Mouse (Mus musculus) limb, embryonic 12.5 days (tissue): ENCODE results near the gene Eef1a2. TPM values are rescaled to one million over a fixed set of nuclear protein-coding genes. Genes with fewer than 3 reads are reported as not detected.

ENCODE experiments used
- ATAC-seq: fragments of 200-750 bp; cut with Nextera tagmentation; 2 replicates; pipeline ENCODE4 v1.8.0; 2017; ENCODE audit warnings: low read depth, moderate TSS enrichment; ENCODE audit not compliant: insufficient number of reproducible peaks, insufficient read depth, low FRiP score, low TSS enrichment
- H3K27ac ChIP-seq: fragments of 300-500 bp; sonication (generic); 2 replicates; pipeline ENCODE4 v1.5.1; 2016; ENCODE audit warnings: mild to moderate bottlenecking, moderate library complexity
- H3K27me3 ChIP-seq: fragments of 300-500 bp; sonication (generic); 2 replicates; pipeline ENCODE4 v1.6.1; 2016; ENCODE audit warnings: mild to moderate bottlenecking, moderate library complexity
- H3K36me3 ChIP-seq: fragments of 300-500 bp; sonication (generic); 2 replicates; pipeline ENCODE4 v1.6.1; 2016; ENCODE audit warnings: mild to moderate bottlenecking, moderate library complexity
- H3K4me1 ChIP-seq: fragments of 300-500 bp; sonication (generic); replicated peaks from 2 replicates; pipeline ENCODE4 v1.6.1; 2016
- H3K4me2 ChIP-seq: fragments of 300-500 bp; sonication (generic); 2 replicates; pipeline ENCODE4 v1.6.1; 2016; ENCODE audit warnings: mild to moderate bottlenecking, moderate library complexity
- H3K4me3 ChIP-seq: fragments of 300-500 bp; sonication (generic); replicated peaks from 2 replicates; pipeline ENCODE4 v1.5.1; 2016; ENCODE audit warnings: mild to moderate bottlenecking
- H3K9ac ChIP-seq: fragments of 300-500 bp; sonication (generic); replicated peaks from 2 replicates; pipeline ENCODE4 v1.6.1; 2016; ENCODE audit warnings: mild to moderate bottlenecking, moderate library complexity
- H3K9me3 ChIP-seq: fragments of 300-500 bp; sonication (generic); 2 replicates; pipeline ENCODE4 v1.6.1; 2016; ENCODE audit warnings: mild to moderate bottlenecking, moderate library complexity
- WGBS: fragments of 180-500 bp; shearing (Covaris S2); methylation state at CpG from one replicate; pipeline ENCODE4 v1.1.7; 2016; 5-methylcytosine and 5-hydroxymethylcytosine counted together
- polyA plus RNA-seq: library from polyadenylated mRNA; unstranded; fragments of >200 nt; fragmentation: Nextera tagmentation; extraction: Ambion mirVana; gene quantifications from 2 replicates; pipeline ENCODE4 v1.2.1, GENCODE M21; 2016

Gene Eef1a2
- polyA plus RNA-seq, 1 experiment from 2014 or later = 0.10 TPM

GRCm38 (mm10) chr2:181147546-181148317, 9.1 kb downstream of the Eef1a2 start:
- under 1% methylated on average over 60 of the region's 61 CpGs for WGBS
- H3K9ac ChIP-seq = peak overlapping the region; percentile 40; the same call in 1 of the 2 replicates
- H3K9me3 ChIP-seq = no peaks in the 10 kb centered on the region
- H3K4me1 ChIP-seq = peaks cover 13% of the 10 kb centered on the region; the same call in 1 of the 2 replicates
- H3K36me3 ChIP-seq = no peaks in the 10 kb centered on the region
- H3K4me2 ChIP-seq = peak overlapping the region; percentile 92
- ATAC-seq = no peak
- H3K27ac ChIP-seq = no peak overlapping the region
- peaks cover 95% of the 10 kb centered on the region for H3K27me3 ChIP-seq
- H3K4me3 ChIP-seq = peak overlapping the region; percentile 49

DNA sequence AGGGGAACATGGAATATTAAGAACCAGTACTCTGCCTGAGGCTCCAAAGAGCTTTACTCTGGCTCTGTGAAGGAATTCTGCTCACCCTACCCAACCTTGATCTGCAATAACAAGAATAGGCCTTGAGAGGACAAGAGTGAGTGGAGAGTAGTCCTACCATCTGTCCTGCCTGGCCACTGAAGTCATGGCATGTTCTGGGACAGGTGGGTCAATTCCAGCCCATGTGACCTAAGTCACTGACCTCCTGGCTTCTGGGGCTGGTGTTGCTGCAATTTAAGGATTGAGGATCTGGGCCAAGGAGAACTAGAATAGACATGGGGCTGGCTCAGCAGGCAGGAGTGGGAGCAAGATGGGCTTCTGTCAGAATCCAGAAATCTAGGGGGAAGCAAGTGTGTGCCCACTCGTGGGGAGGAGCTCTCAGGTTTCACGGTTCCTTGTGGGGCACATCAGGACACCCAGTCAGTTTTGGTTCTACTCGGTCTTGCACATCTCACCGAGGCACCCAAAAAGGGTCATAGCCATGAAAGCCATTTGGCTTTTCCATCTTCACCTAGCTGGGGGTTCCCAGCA, 9.8 kb downstream of the Eef1a2 start:
- H3K4me1 ChIP-seq = peaks cover 13% of the 10 kb centered on the region; the same call in 1 of the 2 replicates
- 44% methylated on average over 4 of the region's 4 CpGs for WGBS
- no peaks in the 10 kb centered on the region for H3K9me3 ChIP-seq
- H3K4me3 ChIP-seq = peak overlapping the region; percentile 49
- H3K9ac ChIP-seq = no peak overlapping the region
- peaks cover 92% of the 10 kb centered on the region for H3K27me3 ChIP-seq
- no peak overlapping the region for H3K27ac ChIP-seq
- no peak for ATAC-seq
- peak overlapping the region; percentile 92 for H3K4me2 ChIP-seq
- no peaks in the 10 kb centered on the region for H3K36me3 ChIP-seq

DNA sequence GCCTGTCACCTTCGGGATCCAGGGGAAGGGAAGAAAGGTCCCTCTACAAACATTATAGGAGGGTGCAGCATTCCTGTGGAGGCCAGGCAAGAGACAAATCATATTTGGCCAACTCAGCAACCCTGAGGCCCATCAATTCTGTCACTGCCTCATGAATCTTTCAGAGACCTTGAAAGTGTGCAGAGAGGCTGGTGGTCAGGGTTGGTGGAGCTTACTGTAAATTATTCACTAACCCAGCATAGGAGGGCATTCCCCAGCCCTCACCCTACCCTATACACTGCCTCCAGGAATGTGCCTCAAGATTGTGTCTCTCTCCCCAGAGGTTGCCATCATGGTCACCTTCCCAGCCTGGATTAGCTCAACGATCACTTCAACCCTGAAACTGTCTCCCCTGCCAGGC, 12.1 kb downstream of the Eef1a2 start:
- ATAC-seq = no peak
- peaks cover 13% of the 10 kb centered on the region; the same call in 1 of the 2 replicates for H3K4me1 ChIP-seq
- no peaks in the 10 kb centered on the region for H3K9me3 ChIP-seq
- no peak overlapping the region for H3K4me2 ChIP-seq
- peaks cover 82% of the 10 kb centered on the region for H3K27me3 ChIP-seq
- H3K36me3 ChIP-seq = no peaks in the 10 kb centered on the region
- no peak overlapping the region for H3K27ac ChIP-seq
- H3K9ac ChIP-seq = no peak overlapping the region
- H3K4me3 ChIP-seq = no peak overlapping the region
- 64% methylated on average over 2 of the region's 2 CpGs for WGBS

GRCm38 (mm10) chr2:181143509-181144276, 13.1 kb downstream of the Eef1a2 start:
- Histone ChIP-seq H3K4me3 (no peak overlapping the region), H3K4me1 (peaks cover 13% of the 10 kb centered on the region; the same call in 1 of the 2 replicates), H3K9me3 (no peaks in the 10 kb centered on the region), H3K9ac (no peak overlapping the region), H3K27me3 (peaks cover 81% of the 10 kb centered on the region), H3K27ac (no peak overlapping the region), H3K4me2 (no peak overlapping the region), H3K36me3 (no peaks in the 10 kb centered on the region)
- WGBS = 64% methylated on average over 2 of the region's 2 CpGs
- no peak for ATAC-seq

DNA sequence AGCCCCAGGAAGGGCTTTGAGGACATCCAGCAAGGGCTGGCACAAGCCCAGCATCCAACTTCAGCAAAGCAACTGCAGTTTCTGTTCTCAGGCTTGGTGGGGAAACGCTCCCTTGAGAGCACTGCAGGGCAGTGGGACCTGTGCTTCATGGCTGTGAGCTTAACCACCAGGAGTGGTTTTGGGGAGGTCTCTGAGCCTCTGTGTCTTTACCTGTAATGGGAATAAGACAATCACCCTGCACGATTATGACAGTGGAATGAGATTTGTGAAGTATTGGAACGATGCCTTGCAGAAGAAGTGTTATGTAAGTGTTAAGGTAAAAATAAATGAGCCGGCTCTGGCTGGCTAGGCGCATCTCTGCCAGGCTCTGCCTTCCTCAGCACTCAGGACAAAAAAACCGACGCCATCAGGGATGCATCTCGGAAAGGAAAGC, 14.1 kb downstream of the Eef1a2 start:
- no peak for ATAC-seq
- Histone ChIP-seq H3K4me1 (peaks cover 5% of the 10 kb centered on the region; the same call in 1 of the 2 replicates), H3K27me3 (peaks cover 77% of the 10 kb centered on the region), H3K4me3 (no peak overlapping the region), H3K4me2 (no peak overlapping the region), H3K36me3 (no peaks in the 10 kb centered on the region), H3K27ac (no peak overlapping the region), H3K9me3 (no peaks in the 10 kb centered on the region), H3K9ac (no peak overlapping the region)
- WGBS = 71% methylated on average over 8 of the region's 8 CpGs

DNA sequence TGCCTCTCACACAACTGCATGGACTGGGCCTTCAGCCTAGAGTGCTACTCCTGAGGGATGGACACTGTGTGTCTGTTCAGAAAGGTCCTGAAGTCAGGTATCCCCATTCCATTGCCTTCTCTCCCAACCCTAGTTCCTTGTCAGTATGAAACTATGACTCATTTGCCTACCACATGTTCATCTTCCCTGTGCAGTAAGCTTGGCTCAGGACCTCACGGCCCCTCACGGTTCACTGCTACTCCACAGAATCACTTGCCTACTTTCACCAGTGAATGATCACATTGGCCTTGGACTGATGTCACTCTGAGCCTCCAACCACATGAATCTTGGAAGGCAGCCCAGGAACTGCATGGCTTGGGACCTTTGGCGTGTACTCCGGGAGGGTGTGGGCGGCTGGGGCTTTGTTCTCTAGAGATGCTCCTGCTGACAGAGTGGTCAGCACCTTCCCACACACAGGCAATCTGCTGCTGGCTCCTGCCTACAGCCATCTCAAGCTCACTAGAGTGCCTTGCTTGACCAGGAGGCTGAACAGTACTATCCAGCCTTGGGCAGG, 17.1 kb downstream of the Eef1a2 start:
- ATAC-seq = no peak
- Histone ChIP-seq H3K4me2 (no peak overlapping the region), H3K36me3 (no peaks in the 10 kb centered on the region), H3K4me1 (peaks cover 1% of the 10 kb centered on the region; the same call in 1 of the 2 replicates), H3K9me3 (no peaks in the 10 kb centered on the region), H3K27ac (no peak overlapping the region), H3K4me3 (no peak overlapping the region), H3K27me3 (peaks cover 76% of the 10 kb centered on the region), H3K9ac (no peak overlapping the region)
- WGBS = 89% methylated on average over 5 of the region's 5 CpGs

DNA sequence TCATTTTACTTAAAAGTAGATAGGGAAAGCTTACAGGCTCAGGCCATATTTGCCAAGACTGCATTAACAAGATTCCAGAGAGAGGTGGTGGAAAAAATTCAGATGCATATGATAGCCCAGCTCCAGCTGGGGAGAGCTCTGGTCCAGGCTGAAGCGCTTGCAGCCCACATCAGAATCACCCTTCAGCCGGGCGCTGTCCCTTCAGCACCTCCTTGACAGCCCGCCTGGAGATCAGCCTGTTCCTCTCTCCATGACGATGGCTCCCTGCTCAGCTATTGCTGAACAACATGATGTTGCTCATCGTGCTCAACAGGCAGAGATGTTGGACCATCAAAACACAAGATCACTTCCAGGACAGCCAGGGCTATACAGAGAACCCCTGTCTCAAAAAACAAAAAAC, 19.9 kb downstream of the Eef1a2 start:
- Histone ChIP-seq H3K9me3 (no peaks in the 10 kb centered on the region), H3K4me3 (no peak overlapping the region), H3K9ac (no peak overlapping the region), H3K4me2 (no peak overlapping the region), H3K27ac (no peak overlapping the region), H3K4me1 (peaks cover 10% of the 10 kb centered on the region), H3K27me3 (peaks cover 82% of the 10 kb centered on the region), H3K36me3 (no peaks in the 10 kb centered on the region)
- no peak for ATAC-seq
- WGBS = 4% methylated on average over 6 of the region's 6 CpGs

DNA sequence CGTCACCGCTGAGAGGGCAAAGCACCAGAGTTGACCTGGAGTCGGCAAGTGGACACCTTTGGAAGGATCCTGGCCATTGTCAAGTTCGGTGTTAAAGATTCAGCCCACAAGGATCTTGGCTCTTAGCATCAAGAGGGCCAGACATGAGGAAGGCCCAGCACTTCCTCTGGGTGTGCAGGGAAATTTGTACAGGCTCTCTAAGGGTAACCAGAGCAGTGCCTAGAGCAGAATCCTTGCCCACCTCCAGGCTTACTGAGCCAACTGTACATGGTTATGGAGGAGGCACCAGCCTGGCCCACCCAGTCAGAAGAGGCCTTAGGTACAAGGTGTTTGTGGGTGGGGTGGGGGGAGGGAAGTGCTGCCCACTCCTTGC, 21.4 kb downstream of the Eef1a2 start:
- Histone ChIP-seq H3K27me3 (peaks cover 90% of the 10 kb centered on the region), H3K9ac (no peak overlapping the region), H3K27ac (no peak overlapping the region), H3K4me1 (peaks cover 10% of the 10 kb centered on the region), H3K4me2 (peak overlapping the region; percentile 86), H3K4me3 (peak overlapping the region; percentile 55), H3K9me3 (no peaks in the 10 kb centered on the region), H3K36me3 (no peaks in the 10 kb centered on the region)
- 18% methylated on average over 4 of the region's 4 CpGs for WGBS
- ATAC-seq = no peak

DNA sequence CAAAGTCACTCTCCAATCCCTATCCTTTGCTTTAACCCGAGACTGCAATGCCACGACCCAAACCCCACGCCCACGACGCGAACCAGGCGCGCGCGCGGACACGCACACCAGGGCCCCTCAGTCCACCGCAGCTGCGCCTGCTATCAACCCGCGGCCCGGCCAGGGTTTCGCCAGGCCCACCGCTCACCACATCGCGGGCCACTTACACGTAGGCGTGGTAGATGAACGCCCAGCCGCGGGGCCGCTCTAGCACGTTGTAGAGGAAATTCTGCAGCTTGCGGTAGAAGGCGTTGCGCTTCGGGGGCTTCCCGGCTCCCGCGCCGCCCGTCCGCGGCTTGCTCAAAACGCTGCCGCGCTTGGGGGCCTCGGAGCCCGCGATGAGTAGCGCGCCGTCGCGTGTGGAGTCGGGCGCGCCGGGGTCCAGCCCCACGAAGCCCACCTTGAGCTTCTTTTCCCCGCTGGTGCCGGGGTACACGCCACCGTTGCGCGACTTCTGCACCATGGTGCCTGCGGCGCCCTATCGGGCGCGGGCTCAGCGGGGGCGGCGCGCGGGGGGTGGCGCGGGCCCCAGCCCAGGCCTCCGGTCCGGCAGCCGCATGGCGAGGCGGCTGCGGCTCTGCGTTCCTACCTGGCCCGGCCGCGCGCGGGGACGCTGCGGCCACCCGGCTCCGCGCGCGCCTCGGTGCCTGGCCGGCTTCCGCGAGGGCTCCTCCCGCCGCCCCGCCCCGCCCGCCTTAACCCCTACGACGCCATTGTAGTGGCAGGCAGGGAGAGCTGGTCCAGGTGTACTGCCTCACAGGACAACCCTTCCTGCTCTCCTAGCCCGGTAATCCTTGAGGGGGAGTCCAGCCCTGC, 22.0 kb downstream of the Eef1a2 start, which contains the start of gene Kcnq2:
Gene Kcnq2, minus strand, starts transcription at position 710 of the 855 bp plus-strand sequence.
- no peaks in the 10 kb centered on the region for H3K9me3 ChIP-seq
- peaks cover 10% of the 10 kb centered on the region for H3K4me1 ChIP-seq
- H3K4me2 ChIP-seq = peak within 1 kb of the TSS; percentile 86
- under 1% methylated on average over 103 of the region's 104 CpGs for WGBS
- H3K27me3 ChIP-seq = peaks cover 89% of the 10 kb centered on the region
- no peak within 1 kb of the TSS for H3K27ac ChIP-seq
- H3K36me3 ChIP-seq = no peaks in the 10 kb centered on the region
- ATAC-seq = no peak
- H3K4me3 ChIP-seq = peak within 1 kb of the TSS; percentile 55
- H3K9ac ChIP-seq = no peak within 1 kb of the TSS

- no peaks in the 10 kb centered on the region for H3K36me3 ChIP-seq
- H3K27ac ChIP-seq = no peak overlapping the region
- 8% methylated on average over 22 of the region's 22 CpGs for WGBS
- H3K4me3 ChIP-seq = peak overlapping the region; percentile 55
- H3K4me1 ChIP-seq = peaks cover 10% of the 10 kb centered on the region
- H3K27me3 ChIP-seq = peaks cover 81% of the 10 kb centered on the region
- ATAC-seq = no peak; the same call in 1 of the 2 replicates
- H3K4me2 ChIP-seq = peak overlapping the region; percentile 86
- H3K9me3 ChIP-seq = no peaks in the 10 kb centered on the region
- H3K9ac ChIP-seq = no peak overlapping the region
Observed at GRCm38 (mm10) chr2:181133837-181134590, 22.8 kb downstream of the Eef1a2 start.
